Mouse (Mus musculus): ENCODE data around the gene Aff3. TPM values are rescaled to one million over a fixed set of nuclear protein-coding genes. Genes with fewer than 3 reads are reported as not detected.

Gene Aff3
- total RNA-seq, 1 experiment from 2014 or later = 189 TPM

- ATAC-seq (ENCODE audit: extremely low read depth, insufficient number of reproducible peaks, low FRiP score, poor library complexity, severe bottlenecking) = no peak
Observed at GRCm38 (mm10) chr1:38288716-38289115, 376.0 kb downstream of the Aff3 start.

GRCm38 (mm10) chr1:38286551-38286950, 378.2 kb downstream of the Aff3 start:
- ATAC-seq (ENCODE audit: extremely low read depth, insufficient number of reproducible peaks, low FRiP score, poor library complexity, severe bottlenecking) = no peak

DNA sequence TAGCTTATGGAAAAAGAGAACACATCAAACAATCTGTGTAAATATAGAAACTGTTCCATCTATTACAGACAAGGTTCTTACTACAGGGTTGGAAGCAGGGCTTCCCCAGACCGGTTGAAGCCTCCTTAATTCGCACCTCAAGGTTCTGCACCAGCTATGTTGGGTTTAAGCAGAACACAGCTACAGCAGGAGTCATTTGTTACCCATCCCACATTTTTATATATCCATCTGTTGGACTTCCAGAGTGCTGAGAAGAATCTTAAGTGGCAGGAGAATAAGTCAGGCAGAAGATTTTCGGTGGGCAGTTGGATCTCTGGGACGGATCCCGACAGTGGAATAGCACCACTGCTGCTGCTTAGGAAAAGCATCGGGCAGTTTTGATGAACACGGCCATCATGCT, 384.2 kb downstream of the Aff3 start:
- no peak for ATAC-seq (ENCODE audit: extremely low read depth, insufficient number of reproducible peaks, low FRiP score, poor library complexity, severe bottlenecking)

- ATAC-seq (ENCODE audit: extremely low read depth, insufficient number of reproducible peaks, low FRiP score, poor library complexity, severe bottlenecking) = no peak
Observed at GRCm38 (mm10) chr1:38271312-38271711, 393.4 kb downstream of the Aff3 start.

DNA sequence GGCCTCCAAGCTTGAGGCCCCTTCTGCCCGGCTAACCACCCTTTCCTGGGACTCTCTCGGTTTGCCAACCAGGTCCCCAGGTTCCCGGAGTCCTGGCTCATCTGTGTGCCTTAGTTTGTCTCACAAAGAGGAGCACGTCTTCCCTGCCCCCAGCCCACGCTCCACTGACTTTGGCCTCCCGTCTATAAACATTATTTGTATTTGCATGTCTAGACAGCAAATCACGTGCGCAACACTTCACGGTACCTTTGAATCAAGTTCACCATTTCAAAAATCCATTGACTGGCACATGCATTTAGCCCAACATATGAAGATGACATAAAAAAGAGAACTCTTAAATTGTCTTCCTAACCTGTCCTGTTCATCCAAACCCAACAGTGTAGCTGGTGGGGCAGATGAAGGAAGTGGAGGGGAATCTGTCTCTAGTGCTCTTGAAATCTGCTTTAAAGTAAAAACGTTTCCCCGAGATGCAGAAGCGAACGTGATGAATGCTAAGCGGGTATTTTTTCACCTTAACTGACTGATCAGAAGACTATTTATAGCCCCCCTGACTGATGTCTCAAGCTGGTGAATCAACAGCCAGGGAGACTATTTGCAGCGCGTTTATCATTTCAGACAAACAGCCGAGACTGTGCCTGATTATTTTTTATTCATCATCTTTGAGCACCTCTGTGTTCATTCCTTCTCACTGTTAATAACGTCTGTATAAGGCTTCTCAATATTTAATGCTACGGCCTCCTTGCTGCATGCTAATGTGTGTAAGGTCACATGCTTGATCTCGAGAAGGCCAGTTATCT, 396.3 kb downstream of the Aff3 start:
- ATAC-seq (ENCODE audit: extremely low read depth, insufficient number of reproducible peaks, low FRiP score, poor library complexity, severe bottlenecking) = no peak

DNA sequence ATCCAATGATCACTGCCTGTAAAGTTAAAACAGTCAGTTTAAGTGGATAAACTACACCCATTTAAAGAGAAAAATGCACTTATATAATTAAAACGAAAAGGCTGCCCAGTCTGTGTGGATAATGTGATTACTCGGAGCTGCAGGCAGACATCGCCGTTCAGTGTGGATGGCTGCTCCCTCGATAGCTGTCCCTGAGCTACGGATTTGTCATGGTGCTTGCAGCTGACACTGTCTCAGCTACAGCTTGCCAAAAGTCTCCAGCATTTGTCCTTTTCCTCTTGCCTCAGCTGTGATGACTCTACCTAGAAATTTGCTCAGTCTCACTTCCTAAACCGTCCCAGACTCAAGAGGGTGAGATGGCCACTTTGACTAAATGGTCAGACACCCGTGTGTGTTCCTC, 401.5 kb downstream of the Aff3 start:
- no peak for ATAC-seq (ENCODE audit: extremely low read depth, insufficient number of reproducible peaks, low FRiP score, poor library complexity, severe bottlenecking)

- ATAC-seq (ENCODE audit: extremely low read depth, insufficient number of reproducible peaks, low FRiP score, poor library complexity, severe bottlenecking) = no peak
Observed at GRCm38 (mm10) chr1:38262362-38263154, 402.2 kb downstream of the Aff3 start.

DNA sequence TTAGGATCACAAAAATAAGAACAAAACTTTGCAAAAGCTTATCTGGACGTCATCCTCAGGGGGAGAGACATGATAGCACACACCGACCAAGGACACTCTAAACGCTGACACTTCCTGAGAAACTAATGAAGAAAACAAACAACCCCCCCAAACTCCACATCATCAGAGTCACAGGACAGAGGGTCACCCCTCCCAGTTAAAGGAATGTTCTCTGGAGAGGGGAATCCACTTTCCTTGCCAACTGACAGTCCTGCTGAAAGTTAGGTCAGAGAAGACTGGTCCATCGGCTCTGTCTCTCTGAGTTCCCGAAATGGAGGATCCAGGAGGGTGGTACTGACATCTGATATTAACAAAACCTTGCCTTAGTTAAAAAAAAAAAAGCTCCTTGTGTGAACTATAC, 403.7 kb downstream of the Aff3 start:
- no peak for ATAC-seq (ENCODE audit: extremely low read depth, insufficient number of reproducible peaks, low FRiP score, poor library complexity, severe bottlenecking)

GRCm38 (mm10) chr1:38259541-38260338, 405.0 kb downstream of the Aff3 start:
- no peak for ATAC-seq (ENCODE audit: extremely low read depth, insufficient number of reproducible peaks, low FRiP score, poor library complexity, severe bottlenecking)

GRCm38 (mm10) chr1:38254426-38254825, 410.3 kb downstream of the Aff3 start:
- no peak for ATAC-seq (ENCODE audit: extremely low read depth, insufficient number of reproducible peaks, low FRiP score, poor library complexity, severe bottlenecking)

DNA sequence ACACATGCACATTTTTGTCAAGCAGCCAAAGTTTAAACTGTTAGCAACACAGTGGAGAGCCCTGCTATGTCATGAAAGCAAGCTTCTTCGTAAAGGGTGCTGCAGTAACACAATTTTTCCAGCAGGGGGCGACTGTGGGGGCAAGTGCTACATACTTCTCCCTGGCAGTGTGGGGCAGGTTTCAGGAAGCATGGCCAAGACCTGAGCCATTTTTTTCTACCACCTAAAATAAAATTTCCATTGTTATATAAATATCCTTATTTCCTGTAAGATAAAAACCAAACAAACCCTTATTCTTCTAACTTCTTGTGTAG, 412.0 kb downstream of the Aff3 start:
- no peak for ATAC-seq (ENCODE audit: extremely low read depth, insufficient number of reproducible peaks, low FRiP score, poor library complexity, severe bottlenecking)

DNA sequence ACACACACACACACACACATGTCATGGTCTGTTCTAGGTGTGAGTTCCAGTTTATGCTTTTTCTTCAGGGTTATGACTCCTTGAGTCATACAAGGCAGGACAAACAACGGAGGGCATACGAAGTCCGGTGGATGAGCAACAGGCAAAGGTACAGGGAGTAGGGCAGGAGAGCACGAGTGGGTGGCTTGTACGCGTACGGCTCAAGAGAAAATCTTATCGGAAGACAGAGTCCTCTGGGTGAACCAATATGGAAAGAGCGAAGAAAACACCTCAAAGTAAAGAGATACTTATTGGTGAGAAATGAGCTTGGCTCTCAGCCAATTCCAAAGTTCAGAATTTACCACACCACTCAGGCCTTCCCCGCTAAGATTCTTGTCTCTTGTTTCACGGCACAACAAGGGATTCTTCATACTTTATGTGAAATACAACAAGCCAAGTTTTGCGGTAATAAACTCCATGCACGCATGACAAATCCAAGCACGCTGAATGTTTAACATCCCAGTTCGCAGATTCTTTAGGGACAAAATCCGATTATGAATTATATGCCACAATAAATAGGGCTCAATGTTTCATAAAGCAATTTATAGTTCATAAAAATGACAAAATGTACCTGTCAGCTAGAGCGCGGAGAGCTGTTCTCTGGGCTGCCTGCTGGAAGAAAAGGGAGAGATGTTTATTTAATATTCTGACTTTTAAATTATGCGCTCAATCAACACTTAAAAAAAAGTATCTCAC, 412.6 kb downstream of the Aff3 start:
- ATAC-seq (ENCODE audit: extremely low read depth, insufficient number of reproducible peaks, low FRiP score, poor library complexity, severe bottlenecking) = no peak

DNA sequence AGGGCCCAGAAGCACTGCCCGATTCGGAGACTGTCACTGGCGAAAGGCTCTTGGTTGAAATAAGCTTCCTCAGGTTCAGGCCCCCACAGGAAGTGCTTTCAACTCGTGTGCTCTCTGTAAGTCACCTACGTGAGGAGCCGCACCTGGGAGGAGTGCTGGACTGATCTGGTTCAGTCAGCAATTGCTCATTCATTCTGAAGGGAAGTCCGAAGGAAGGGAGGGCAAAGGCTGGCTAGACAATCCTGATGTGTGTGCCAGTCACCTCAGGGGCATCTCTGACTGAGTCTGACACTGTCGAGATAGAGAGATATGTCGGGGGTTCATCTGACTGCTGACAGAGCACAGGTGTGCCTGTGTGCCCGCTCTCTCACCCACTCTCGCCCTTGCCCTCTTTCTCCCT, 413.3 kb downstream of the Aff3 start:
- ATAC-seq (ENCODE audit: extremely low read depth, insufficient number of reproducible peaks, low FRiP score, poor library complexity, severe bottlenecking) = no peak

DNA sequence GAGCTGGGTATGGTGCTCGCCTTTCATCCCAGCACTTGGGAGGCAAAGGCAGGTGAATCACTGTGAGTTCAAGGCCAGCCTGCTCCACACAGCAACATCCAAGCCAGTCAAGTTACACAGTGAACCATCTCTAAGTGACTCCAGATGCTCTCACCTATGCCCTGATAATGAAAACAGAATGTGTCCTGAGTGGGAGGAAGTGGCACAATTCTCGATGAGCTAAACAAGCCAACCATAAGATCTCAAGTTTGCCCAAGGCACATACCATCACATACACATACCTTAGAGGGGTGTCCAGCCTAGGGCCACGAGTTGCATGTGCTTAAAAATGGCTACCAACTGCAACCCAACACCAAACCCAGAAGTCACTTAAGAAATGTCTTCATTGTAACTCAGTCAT, 414.5 kb downstream of the Aff3 start:
- ATAC-seq (ENCODE audit: extremely low read depth, insufficient number of reproducible peaks, low FRiP score, poor library complexity, severe bottlenecking) = no peak

DNA sequence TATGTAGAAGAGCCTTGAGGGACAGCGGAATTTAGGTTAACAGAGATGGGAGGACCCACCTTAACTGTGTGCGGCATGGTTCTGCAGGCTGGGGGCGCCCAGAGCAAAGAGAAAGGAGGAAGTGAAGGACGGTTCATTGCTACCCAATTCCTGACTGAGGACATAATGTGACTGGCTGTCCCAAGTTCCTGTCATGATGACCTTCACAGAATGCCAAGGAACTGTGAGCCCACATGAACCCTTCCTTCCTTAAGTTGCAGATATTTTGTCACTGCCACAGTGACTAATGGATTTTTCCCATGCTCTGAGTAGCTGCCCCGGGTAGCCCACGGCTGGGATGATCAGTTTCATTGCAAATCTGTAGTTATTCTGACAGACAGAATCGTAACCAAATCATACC, 415.2 kb downstream of the Aff3 start:
- no peak for ATAC-seq (ENCODE audit: extremely low read depth, insufficient number of reproducible peaks, low FRiP score, poor library complexity, severe bottlenecking)

DNA sequence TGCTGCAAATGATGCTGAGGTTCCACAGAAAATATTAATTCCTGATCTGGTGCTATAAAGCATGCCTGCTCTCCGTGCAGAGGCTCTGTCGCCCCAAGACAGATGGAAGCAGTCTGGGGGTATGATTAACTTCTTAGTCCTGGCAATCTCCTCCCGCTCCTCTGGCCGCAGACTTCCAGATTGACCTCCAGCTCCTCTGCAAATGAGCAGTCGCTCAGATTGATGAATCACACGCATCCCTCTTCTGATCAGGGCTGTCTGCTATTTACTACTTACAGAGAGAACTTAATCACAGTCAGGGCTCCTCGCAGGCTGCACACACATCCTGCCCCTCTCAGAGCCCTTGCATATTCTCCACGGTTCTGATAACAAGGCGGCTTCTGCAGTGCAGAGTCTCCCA, 416.7 kb downstream of the Aff3 start:
- ATAC-seq (ENCODE audit: extremely low read depth, insufficient number of reproducible peaks, low FRiP score, poor library complexity, severe bottlenecking) = no peak

DNA sequence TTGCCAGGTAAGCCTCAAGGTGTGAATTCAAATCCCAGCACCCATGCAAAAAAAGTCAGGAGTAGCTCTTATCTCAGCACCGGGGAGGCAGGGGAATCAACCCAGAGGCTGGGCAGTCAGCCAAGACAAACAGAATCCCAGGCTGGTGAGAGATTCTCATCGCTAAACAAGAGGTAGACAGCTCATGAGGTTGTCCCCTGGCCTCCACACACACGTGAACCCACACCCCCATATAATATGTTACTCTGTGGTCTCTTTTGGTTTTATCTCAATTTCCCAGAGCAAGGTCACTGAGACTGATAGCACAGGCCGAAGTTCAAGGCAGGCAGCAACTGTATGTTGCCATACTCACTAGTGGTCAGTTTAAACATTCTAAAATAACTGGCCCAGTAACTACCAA, 422.2 kb downstream of the Aff3 start:
- no peak for ATAC-seq (ENCODE audit: extremely low read depth, insufficient number of reproducible peaks, low FRiP score, poor library complexity, severe bottlenecking)

- ATAC-seq (ENCODE audit: extremely low read depth, insufficient number of reproducible peaks, low FRiP score, poor library complexity, severe bottlenecking) = no peak
Observed at GRCm38 (mm10) chr1:38241801-38242200, 423.0 kb downstream of the Aff3 start.

- no peak for ATAC-seq (ENCODE audit: extremely low read depth, insufficient number of reproducible peaks, low FRiP score, poor library complexity, severe bottlenecking)
Observed at GRCm38 (mm10) chr1:38241221-38241666, 423.5 kb downstream of the Aff3 start.

Data from neutrophil, adult 5-6 weeks (primary cell).